Mouse (Mus musculus) olfactory bulb, adult 2 months (tissue): ENCODE results near the gene Etv4.

Experiments
- CTCF ChIP-seq: fragments of 200-500 bp; IDR thresholded peaks from 2 replicates; pipeline ENCODE4 v1.5.1; 2012; ENCODE audit warnings: low read depth, mild to moderate bottlenecking, low read length, moderate library complexity; ENCODE audit not compliant: insufficient read depth
- POLR2A ChIP-seq: fragments of 200-500 bp; IDR thresholded peaks from 2 replicates; pipeline ENCODE4 v1.6.1; 2012; ENCODE audit warnings: mild to moderate bottlenecking, low read depth, low read length, moderate library complexity; ENCODE audit not compliant: insufficient read depth

DNA sequence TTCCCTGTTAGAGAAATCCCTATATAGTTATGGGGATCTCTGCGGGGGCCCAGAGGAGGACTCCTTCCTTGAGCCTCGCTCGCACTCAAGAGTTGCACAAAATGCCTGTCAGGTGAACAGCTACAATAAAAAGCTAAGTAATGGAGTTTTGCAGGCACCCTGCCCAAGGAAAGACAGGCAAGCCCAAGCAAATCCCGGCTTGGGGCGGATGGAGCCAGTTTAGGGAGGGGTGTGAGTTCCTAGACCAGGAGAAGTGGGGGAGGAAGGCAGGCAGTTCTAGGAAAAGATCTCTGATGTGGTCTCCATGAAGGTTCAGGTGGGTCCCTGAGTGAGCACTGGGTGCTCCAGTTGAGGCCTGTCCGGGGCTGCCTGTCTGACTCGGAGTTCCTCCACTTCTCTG lies 1.5 kb upstream of the Etv4 start:
- no peak for TF ChIP-seq POLR2A
- TF ChIP-seq CTCF = no peak
